Mouse (Mus musculus): ENCODE results near the gene Trabd2b.

DNA sequence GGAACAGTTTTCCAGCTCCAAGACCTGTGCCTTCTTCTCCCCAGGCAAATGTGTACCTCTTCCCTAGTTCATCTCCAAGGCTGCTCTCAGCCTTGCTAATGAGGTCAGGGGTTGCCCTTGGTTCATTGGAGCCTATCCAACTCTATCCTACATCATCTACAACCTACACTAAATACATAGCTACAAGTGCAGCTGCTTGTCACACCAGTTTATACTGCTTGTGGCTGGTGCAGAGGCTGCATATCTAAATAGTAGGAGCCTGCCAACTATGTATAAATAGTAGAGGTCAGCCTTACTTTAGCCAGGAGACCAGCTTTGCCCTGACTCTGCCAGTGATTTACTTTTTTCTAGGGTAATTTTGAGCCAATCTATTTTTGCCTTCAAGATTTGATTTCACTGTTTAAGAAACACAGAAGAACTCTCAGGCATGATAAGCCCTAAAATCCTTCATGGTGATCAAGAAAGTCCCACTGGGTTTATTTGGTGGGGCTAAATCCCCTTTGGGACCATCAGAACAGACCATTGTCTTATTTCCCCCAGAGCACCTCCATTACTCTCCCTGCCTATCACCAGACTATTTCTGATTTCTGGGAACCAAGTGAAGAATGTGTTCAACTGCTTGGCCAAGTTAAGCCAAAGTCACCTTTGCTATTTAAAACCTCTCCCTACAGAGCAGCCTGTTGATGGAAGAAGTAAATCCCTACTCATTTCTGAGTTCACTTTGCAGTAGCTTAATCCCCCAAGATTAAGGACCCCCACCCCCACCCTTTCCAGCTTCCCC lies 35.4 kb upstream of the Trabd2b start:
- TF ChIP-seq POLR2AphosphoS2 (IDR thresholded peaks at IDR 0.05; ENCODE audit: low read length) (no peak), POLR2A (IDR thresholded peaks at IDR 0.05; ENCODE audit: control insufficient read depth in 1 of 2, insufficient read depth in 1 of 2, low read depth in 1 of 2, low read length in 2 of 2, poor library complexity in 1 of 2) (no peak), TAL1 (IDR thresholded peaks at IDR 0.05; ENCODE audit: low read length) (no peak), CTCF (IDR thresholded peaks at IDR 0.05 in 2 of 3, conservative IDR thresholded peaks at IDR 0.05 in 1 of 3; ENCODE audit: control insufficient read depth in 1 of 3, insufficient read depth in 1 of 3, low read depth in 2 of 3, low read length in 3 of 3, poor library complexity in 1 of 3, severe bottlenecking in 1 of 3) (no peak), POLR2AphosphoS5 (IDR thresholded peaks at IDR 0.05; ENCODE audit: borderline replicate concordance, low read depth, low read length) (no peak), MAZ (IDR thresholded peaks at IDR 0.05; ENCODE audit: low read depth, low read length) (no peak), EP300 (IDR thresholded peaks at IDR 0.05; ENCODE audit: low read depth in 1 of 2, low read length in 2 of 2) (no peak), ZC3H11A (IDR thresholded peaks at IDR 0.05; ENCODE audit: low read depth, low read length) (no peak)
